Mouse (Mus musculus): ENCODE measurements around the gene Abtb2.

Gene Abtb2

GRCm38 (mm10) chr2:103625349-103625932 is 59.3 kb downstream of the Abtb2 start:
- no peak for DNase-seq

- no peak for DNase-seq
Measured at GRCm38 (mm10) chr2:103627101-103627500, 61.0 kb downstream of the Abtb2 start.

GRCm38 (mm10) chr2:103629956-103630355 is 63.8 kb downstream of the Abtb2 start:
- no peak for DNase-seq

GRCm38 (mm10) chr2:103631293-103631717 is 65.2 kb downstream of the Abtb2 start:
- no peak for DNase-seq

GRCm38 (mm10) chr2:103632136-103632925 is 66.2 kb downstream of the Abtb2 start:
- no peak for DNase-seq

- no peak for DNase-seq
Measured at GRCm38 (mm10) chr2:103632926-103633250, 66.8 kb downstream of the Abtb2 start.

GRCm38 (mm10) chr2:103635731-103636487 is 69.8 kb downstream of the Abtb2 start:
- DNase-seq: no peak

- DNase-seq: no peak
Measured at GRCm38 (mm10) chr2:103637385-103637784, 71.3 kb downstream of the Abtb2 start.

GRCm38 (mm10) chr2:103637943-103638342 is 71.8 kb downstream of the Abtb2 start:
- DNase-seq: no peak

- no peak for DNase-seq
Measured at GRCm38 (mm10) chr2:103639701-103640100, 73.6 kb downstream of the Abtb2 start.

- no peak for DNase-seq
Measured at GRCm38 (mm10) chr2:103640861-103641260, 74.8 kb downstream of the Abtb2 start.

GRCm38 (mm10) chr2:103643584-103644211 is 77.6 kb downstream of the Abtb2 start:
- no peak for DNase-seq

GRCm38 (mm10) chr2:103644418-103644817 is 78.3 kb downstream of the Abtb2 start:
- no peak for DNase-seq

GRCm38 (mm10) chr2:103650314-103650879 is 84.3 kb downstream of the Abtb2 start:
- no peak for DNase-seq

GRCm38 (mm10) chr2:103652121-103652520 is 86.0 kb downstream of the Abtb2 start:
- DNase-seq: no peak

GRCm38 (mm10) chr2:103655037-103655436 is 88.9 kb downstream of the Abtb2 start:
- no peak for DNase-seq

- no peak for DNase-seq
Measured at GRCm38 (mm10) chr2:103656028-103656427, 89.9 kb downstream of the Abtb2 start.

- DNase-seq: no peak
Measured at GRCm38 (mm10) chr2:103659167-103659566, 93.1 kb downstream of the Abtb2 start.

GRCm38 (mm10) chr2:103659648-103660556 is 93.8 kb downstream of the Abtb2 start:
- no peak for DNase-seq

- DNase-seq: no peak
Measured at GRCm38 (mm10) chr2:103661696-103662095, 95.6 kb downstream of the Abtb2 start.

GRCm38 (mm10) chr2:103662121-103662520 is 96.0 kb downstream of the Abtb2 start:
- DNase-seq: peak in 1 of 2 experiments; percentile 27

- DNase-seq: no peak
Measured at GRCm38 (mm10) chr2:103664341-103664740, 98.2 kb downstream of the Abtb2 start.

Measured in lung, postnatal 4 days (tissue).